Mouse (Mus musculus) G1E-ER4 (cell line): ENCODE data around the gene Wdr5. TPM values are rescaled to one million over a fixed set of nuclear protein-coding genes. Genes with fewer than 3 reads are reported as not detected.

Experiments
- GATA1 ChIP-seq: IDR thresholded peaks from one replicate; pipeline ENCODE4 v1.8.0; 2012; ENCODE audit warnings: low read length, inconsistent platforms
- polyA plus RNA-seq: library from polyadenylated mRNA; stranded (reverse); fragments of >175 nt; gene quantifications from 2 replicates; pipeline ENCODE4 v1.2.3, GENCODE M21; 2012

Wdr5 gene
- polyA plus RNA-seq, 1 experiment = 168 TPM

DNA sequence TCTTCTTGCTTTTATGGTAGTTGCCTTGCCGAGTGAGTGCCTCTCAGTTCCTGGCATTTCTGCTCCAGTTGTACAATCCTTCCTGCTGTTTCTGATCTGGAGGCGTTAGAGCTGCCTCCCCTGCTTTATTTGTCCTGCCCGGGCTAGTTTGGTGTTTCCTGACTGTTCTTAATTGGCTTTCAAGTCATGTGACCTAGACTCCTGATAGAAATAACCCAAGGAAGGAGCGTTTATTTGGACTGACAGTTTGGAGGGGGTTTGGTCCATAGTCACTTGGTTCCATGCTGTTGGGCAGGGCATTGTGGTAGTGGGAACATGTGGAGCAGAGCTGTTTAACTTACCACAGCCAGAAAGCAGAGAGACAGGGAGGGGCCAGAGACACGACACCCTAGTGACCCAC, 55.9 kb downstream of the Wdr5 start:
- no peak for TF ChIP-seq GATA1

GRCm38 (mm10) chr2:27572261-27572793, 57.4 kb downstream of the Wdr5 start:
- TF ChIP-seq GATA1 = no peak

DNA sequence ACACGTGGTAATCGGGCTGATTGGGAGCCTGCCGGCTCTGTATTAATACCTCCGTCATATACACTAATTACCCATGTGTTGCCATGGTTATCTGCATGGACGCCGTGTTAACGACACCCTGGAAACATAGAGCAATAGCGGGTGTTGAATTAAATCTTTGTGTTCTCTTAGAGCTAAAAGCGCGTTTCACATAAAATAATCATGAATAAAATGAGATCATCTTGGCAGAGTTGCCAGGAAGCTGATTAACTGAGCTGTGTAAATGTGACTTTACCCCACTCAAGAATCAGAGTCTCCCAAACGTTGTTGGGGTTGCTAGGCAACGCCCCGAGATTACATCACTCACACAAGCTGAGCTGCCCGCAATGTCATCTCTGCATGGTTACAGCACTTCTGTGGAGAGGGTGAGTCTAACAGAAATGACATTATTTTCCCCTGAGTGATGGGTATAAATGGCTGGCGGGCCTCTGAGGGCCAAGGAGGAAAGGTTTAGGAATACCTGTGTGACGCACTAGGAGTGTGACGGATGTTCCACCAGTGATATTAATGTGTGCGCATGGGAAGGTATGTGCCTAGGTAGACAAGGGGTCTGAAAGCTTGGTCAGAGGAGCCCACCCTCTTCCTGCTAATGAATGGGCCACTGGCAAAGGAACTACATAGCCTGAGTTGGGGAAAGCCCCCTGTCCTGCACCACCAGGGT, 58.1 kb downstream of the Wdr5 start:
- TF ChIP-seq GATA1 = no peak

- no peak for TF ChIP-seq GATA1
Observed at GRCm38 (mm10) chr2:27573628-27573966, 58.6 kb downstream of the Wdr5 start.

DNA sequence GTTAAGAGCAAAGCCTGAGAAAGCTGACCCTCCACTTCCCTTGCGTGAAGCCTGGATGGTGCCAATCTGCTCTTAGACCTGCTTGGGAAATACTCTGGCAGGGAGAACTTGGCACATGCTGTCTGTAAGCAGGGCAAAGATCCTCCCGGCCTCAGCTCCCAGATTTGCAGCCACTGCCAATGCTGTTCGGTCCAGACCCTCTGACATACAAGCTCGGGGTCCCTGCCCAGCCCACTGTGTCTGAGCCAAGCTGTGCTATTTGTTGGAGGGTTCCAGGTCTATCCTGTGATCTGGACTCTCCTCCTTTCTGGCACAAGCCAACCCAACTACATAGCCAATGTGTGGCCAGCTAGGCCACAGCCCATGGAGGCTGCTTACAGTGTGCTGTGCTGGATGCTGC, 61.5 kb downstream of the Wdr5 start:
- TF ChIP-seq GATA1 = no peak

GRCm38 (mm10) chr2:27578552-27578951, 63.6 kb downstream of the Wdr5 start:
- no peak for TF ChIP-seq GATA1

DNA sequence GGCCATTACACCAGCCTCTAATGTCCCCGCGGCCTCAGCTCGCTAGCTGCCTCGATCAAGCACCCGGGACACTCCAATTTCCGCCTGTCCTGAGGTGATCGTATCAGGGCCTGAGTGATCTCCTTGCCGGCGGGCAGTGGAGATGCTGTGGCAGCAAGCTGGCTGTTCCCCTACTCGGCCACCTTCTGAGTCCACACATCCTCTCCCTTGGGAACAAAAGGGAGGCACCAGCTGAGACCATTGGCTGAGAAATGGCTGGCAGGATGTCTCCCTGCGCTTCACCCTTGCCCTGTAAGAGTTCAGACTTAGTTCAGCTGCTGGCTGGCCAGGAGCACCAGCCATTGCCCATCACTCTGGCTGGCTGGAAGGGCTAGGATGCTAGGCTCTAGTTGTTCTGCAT, 67.2 kb downstream of the Wdr5 start:
- TF ChIP-seq GATA1 = no peak

DNA sequence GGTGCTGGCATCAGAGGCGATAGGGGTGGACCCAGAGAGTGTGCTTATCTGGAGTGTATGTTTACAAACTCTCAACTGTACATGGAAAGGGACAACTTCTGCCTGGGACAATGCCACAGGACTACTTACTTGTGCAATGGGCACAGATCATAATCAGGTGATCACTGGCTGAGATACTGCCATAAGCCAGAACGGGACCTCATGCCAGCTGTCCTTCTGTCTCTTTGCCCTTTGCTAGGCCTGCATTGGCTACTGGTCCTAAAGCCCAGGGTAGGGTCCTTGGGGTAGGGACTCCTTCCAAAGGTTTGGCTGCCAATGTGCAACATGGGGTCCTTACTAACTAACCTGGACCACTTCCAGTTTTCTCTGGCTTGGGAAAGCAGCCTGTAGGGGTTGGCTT, 68.1 kb downstream of the Wdr5 start:
- TF ChIP-seq GATA1 = no peak

DNA sequence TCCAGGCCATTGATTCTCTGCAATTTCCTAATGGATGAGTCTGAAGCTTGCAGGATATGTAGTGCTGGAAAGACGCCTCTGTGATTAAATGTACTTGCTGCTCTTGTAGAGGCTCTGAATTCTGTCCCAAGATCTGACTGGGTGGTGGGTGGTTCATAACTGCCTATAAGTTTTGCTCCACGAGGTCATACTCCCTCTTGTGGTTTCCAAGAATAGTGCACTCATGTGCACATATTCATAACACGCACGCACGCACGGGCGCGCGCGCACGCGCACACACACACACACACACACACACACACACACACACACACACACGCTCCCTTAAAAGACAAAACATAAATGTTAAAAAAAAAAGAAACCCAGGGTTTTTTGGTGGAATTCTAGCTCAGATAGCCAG, 69.6 kb downstream of the Wdr5 start:
- TF ChIP-seq GATA1 = no peak

Other genes with a start within 250 kb of the Wdr5 start
- gene Vav2, start 88.1 kb upstream of the Wdr5 start, polyA plus RNA-seq = 3.8 and 4.5 TPM in 2 replicates
- 1.9 and 2.1 TPM in 2 replicates for gene Brd3os, start 72.8 kb upstream of the Wdr5 start, polyA plus RNA-seq
- gene Brd3, start 7.5 kb upstream of the Wdr5 start, polyA plus RNA-seq = 101 and 131 TPM in 2 replicates
- 0.16 and 0.28 TPM in 2 replicates for gene Rxra, start 161.3 kb downstream of the Wdr5 start, polyA plus RNA-seq